Mouse (Mus musculus) liver, postnatal 0 days (tissue): ENCODE data around the gene Nlrc5.

ENCODE experiments used
- CTCF ChIP-seq: sonication (generic); IDR thresholded peaks from 2 replicates; pipeline ENCODE4 v1.5.1; 2016; ENCODE audit warnings: antibody characterized with exemption, low read depth
- EP300 ChIP-seq: IDR thresholded peaks from 2 replicates; pipeline ENCODE4 v1.6.1; 2016; ENCODE audit warnings: antibody characterized with exemption, low read depth, mild to moderate bottlenecking

GRCm38 (mm10) chr8:94454905-94455304, 20.7 kb downstream of the Nlrc5 start:
- no peak for TF ChIP-seq CTCF
- no peak; the same call in 1 of the 2 replicates for TF ChIP-seq EP300
